In the genomic region with DNA sequence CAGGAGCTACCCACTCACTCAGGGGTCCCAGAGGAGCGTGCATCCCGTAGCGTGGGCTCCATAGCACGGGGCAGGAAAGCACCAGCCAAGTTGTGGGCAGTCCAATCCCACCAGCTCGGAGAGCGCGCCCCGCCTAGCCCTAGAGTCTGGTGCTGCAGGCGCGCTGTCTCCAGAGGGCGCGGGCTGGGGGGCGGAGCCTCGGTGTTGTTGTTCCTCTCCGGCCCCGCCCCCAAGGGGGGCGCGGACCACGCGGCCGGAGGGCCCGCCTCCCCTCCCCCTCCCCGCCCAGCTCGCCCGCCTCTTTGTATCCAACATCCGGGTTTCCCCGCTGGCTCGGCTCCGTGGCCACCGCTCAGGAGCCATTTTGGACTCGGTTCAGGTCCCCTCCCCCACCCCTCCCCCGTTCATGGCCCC, we compare ENCODE assay signal across 8 mouse cellular contexts. TPM values are rescaled to one million over a fixed set of nuclear protein-coding genes. Genes with fewer than 3 reads are reported as not detected.
DNase-seq lines count a peak whose midpoint lies in the region; ATAC-seq and TF ChIP-seq lines count a peak whose summit lies in the region.

TSS of gene Acvr2b (plus strand) at position 318 of the 414 bp plus-strand sequence.

- peak within 1 kb of the TSS; percentile 96 for H3K4me3 ChIP-seq in forebrain, postnatal 0 days (ENCODE audit: low read depth, low read length)
- H3K4me3 ChIP-seq in lung, embryonic 14.5 days (ENCODE audit: low read depth, low read length) = peak within 1 kb of the TSS; percentile 90
- H3K4me3 ChIP-seq in olfactory bulb, adult 2 months (ENCODE audit: insufficient read depth, low read depth, low read length) = peak within 1 kb of the TSS; percentile 96

- DNase-seq in ES-CJ7 (ENCODE audit: low read depth, low spot score) = peak; percentile 94
- peak; percentile 90 for DNase-seq in cerebellum, adult 11 months
- DNase-seq in forebrain, postnatal 0 days = peak; percentile 97
- peak; percentile 97 for DNase-seq in heart, postnatal 4 days
- DNase-seq in layer of hippocampus, adult 8-10 months (ENCODE audit: low spot score in 2 of 2) = peak; percentile 89 to 91
- DNase-seq in lung, embryonic 14.5 days = peak; percentile 98
- peak; percentile 84 to 87 for DNase-seq in thymus, adult 18-20 months

- TF ChIP-seq POLR2A in olfactory bulb, adult 2 months (IDR thresholded peaks at IDR 0.05; ENCODE audit: insufficient read depth, low read depth, low read length) = no peak

- H3K36me3 ChIP-seq in forebrain, postnatal 0 days (ENCODE audit: insufficient read depth) = no peaks in the 10 kb centered on the region
- H3K36me3 ChIP-seq in lung, embryonic 14.5 days (ENCODE audit: insufficient read depth) = no peaks in the 10 kb centered on the region

- peak; percentile 69 for TF ChIP-seq CTCF in forebrain, postnatal 0 days (IDR thresholded peaks at IDR 0.05; ENCODE audit: low read depth)
- TF ChIP-seq CTCF in lung, embryonic 14.5 days (IDR thresholded peaks at IDR 0.05; ENCODE audit: low read depth) = peak; percentile 55
- TF ChIP-seq CTCF in olfactory bulb, adult 2 months (IDR thresholded peaks at IDR 0.05; ENCODE audit: insufficient read depth, low read depth, low read length) = 0 out of 2 replicates have a peak, but pooled peaks have one; percentile 17

- H3K27ac ChIP-seq in forebrain, postnatal 0 days (ENCODE audit: low read depth, low read length) = peak within 1 kb of the TSS; percentile 98
- H3K27ac ChIP-seq in lung, embryonic 14.5 days (ENCODE audit: low read depth) = peak within 1 kb of the TSS; percentile 99
- H3K27ac ChIP-seq in olfactory bulb, adult 2 months (ENCODE audit: insufficient read depth, low read depth, low read length) = peak within 1 kb of the TSS; percentile 64

- no peaks in the 10 kb centered on the region for H3K27me3 ChIP-seq in forebrain, postnatal 0 days (ENCODE audit: insufficient read depth, low read length)
- H3K27me3 ChIP-seq in lung, embryonic 14.5 days (ENCODE audit: insufficient read depth, low read length) = no peaks in the 10 kb centered on the region

- peak; percentile 95 for ATAC-seq in forebrain, postnatal 0 days
- peak; percentile 97 for ATAC-seq in lung, embryonic 14.5 days (ENCODE audit: insufficient read depth)

- no peaks in the 10 kb centered on the region for H3K9me3 ChIP-seq in forebrain, postnatal 0 days (ENCODE audit: low read length)
- no peaks in the 10 kb centered on the region for H3K9me3 ChIP-seq in lung, embryonic 14.5 days (ENCODE audit: low read depth, low read length)

- WGBS in forebrain, postnatal 0 days = 1% methylated on average over 25 of the region's 32 CpGs
- 0% methylated on average over 21 of the region's 32 CpGs for WGBS in lung, embryonic 14.5 days
- WGBS in olfactory bulb, adult 2 months = under 1% methylated on average over 20 of the region's 32 CpGs

- H3K4me2 ChIP-seq in forebrain, postnatal 0 days (ENCODE audit: low read depth) = peak within 1 kb of the TSS; percentile 88
- peak within 1 kb of the TSS; percentile 99 for H3K4me2 ChIP-seq in lung, embryonic 14.5 days

- H3K9ac ChIP-seq in forebrain, postnatal 0 days = peak within 1 kb of the TSS; percentile 100
- peak within 1 kb of the TSS; percentile 98 for H3K9ac ChIP-seq in lung, embryonic 14.5 days

- H3K4me1 ChIP-seq in forebrain, postnatal 0 days (ENCODE audit: insufficient read depth) = peaks cover 13% of the 10 kb centered on the region; the same call in 1 of the 2 replicates
- H3K4me1 ChIP-seq in lung, embryonic 14.5 days (ENCODE audit: insufficient read depth) = peaks cover 5% of the 10 kb centered on the region; the same call in 1 of the 2 replicates
- H3K4me1 ChIP-seq in olfactory bulb, adult 2 months (ENCODE audit: control insufficient read depth, insufficient read depth, low read length) = peaks cover 18% of the 10 kb centered on the region

RNA-seq across cellular contexts. Expression of gene Acvr2b, which starts in this region (rescaled TPM):
- 13.4 and 26.7 TPM in 2 replicates for total RNA-seq in forebrain, postnatal 0 days (2014; rRNA removed)
- 9.7 and 23.2 TPM in 2 replicates for polyA plus RNA-seq in forebrain, postnatal 0 days (2015; fragmentation: Nextera tagmentation; extraction: Ambion mirVana)
- total RNA-seq in heart, postnatal 4 days (2021) = 1 to 10 TPM; 6.2 to 6.5 TPM
- total RNA-seq in layer of hippocampus, adult 8-10 months (2022) = 10 to 100 TPM; 10.6 to 14.9 (median 13.3) TPM
- polyA plus RNA-seq in lung, embryonic 14.5 days (2014; fragmentation: Nextera tagmentation; extraction: Ambion mirVana) = 22.7 and 28.2 TPM in 2 replicates
- not detected in 2 replicates for polyA plus RNA-seq in olfactory bulb, adult 2 months (2012; ENCODE audit: insufficient read depth, insufficient read length, low replicate concordance, missing spikeins)

Comparison
In these comparisons a context has a peak if more than half of its experiments do, and no peak if none do; other contexts are left out.
1. Peak in every context shown above with its lines: DNase-seq, ATAC-seq, H3K4me3 ChIP-seq and H3K27ac ChIP-seq.
2. CTCF ChIP-seq: peak in every context shown above with its lines; median percentile 69 in forebrain, postnatal 0 days; 55 in lung, embryonic 14.5 days; 17 in olfactory bulb, adult 2 months.